Mouse (Mus musculus) adrenal gland, postnatal 4 days (tissue): ENCODE data around the gene Adk. TPM values are rescaled to one million over a fixed set of nuclear protein-coding genes. Genes with fewer than 3 reads are reported as not detected.

Experiments used
- DNase-seq, 2 experiments: peaks; one replicate each; pipeline ENCODE4 v3.0.0; 2021 to 2022; ENCODE audit warnings: low spot score in 2 of 2, mixed read lengths in 2 of 2
- total RNA-seq, 2 experiments: library from RNA; stranded (reverse); gene quantifications; 2 replicates each; pipeline ENCODE4 v1.2.3; 2021

Gene Adk
- total RNA-seq, 2 experiments from 2014 or later: 123 to 142 TPM

DNA sequence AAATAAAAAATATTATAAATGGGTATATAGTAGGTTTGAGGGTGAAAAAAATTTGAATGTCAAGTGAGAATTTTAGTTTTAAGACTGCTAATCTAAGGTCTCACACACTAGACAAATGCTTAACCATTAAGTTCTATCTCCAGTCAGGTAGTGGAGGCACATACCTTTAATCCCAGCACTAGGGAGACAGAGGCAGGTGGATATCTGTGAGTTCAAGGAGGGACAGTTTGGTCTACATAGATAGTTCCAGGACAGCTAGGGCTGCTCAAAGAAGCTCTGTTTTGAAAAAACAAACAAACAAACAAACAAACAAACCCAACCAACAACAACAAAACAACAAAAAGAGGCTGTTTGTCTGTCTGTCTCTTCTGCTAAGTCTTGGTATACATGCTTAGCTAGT, 43.9 kb downstream of the Adk start:
- no peak for DNase-seq

DNA sequence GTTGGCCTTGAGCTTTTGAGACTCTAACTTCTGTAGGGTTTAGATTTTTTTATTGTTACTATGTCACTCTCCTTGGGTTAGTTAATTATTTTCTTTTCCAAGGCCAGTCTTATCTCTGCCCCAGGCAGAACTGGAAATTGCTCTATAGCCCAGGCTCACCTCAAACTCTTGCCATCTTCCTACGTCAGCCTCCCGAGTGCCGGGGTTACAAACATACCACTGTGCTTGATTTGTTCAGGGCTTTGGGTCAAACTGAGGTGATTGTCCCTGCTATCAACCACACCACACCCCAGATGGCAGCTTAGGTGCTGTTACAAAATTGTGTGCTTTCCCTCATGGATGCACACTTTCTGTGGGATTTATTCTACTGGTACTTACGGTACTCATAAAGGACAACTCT, 44.3 kb downstream of the Adk start:
- DNase-seq: no peak

DNA sequence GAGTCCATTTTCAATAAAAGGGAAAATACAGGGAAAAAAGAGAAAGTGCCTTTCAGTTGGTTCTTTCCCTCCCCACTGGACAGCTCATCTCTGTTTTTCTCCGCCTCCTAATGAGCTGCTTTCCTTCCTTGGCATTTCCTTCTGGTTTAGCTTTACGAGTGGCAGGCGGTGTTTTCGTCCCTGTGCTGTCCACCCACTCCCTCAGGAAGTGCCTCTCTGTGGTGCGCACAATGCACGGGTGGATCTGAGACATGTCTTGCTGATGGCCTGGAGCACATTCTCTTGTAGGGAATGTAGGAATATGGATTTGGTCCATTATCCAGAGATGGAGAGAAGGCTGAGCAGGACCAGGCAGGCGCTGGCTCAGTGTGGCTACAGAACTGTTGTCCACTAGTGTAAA, 47.0 kb downstream of the Adk start:
- no peak for DNase-seq

DNA sequence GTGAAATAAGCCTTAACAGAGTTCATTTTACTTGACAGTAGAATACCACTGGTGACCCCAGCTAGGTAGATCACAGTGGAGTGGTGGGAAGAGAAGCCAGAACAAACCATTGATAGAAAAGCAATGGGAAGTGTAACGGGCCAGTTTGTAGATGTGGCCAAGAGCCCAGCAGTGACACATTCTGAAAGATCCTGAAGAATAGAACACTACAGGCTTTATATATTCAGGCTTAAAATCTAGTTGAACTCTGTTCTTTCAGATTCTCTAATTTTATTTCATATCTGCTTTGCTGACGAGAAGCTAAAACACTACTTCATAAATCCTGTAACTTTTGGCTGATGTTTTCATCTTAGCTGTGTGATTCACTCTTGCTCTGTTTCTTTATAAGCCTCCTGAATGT, 48.5 kb downstream of the Adk start:
- DNase-seq: no peak

DNA sequence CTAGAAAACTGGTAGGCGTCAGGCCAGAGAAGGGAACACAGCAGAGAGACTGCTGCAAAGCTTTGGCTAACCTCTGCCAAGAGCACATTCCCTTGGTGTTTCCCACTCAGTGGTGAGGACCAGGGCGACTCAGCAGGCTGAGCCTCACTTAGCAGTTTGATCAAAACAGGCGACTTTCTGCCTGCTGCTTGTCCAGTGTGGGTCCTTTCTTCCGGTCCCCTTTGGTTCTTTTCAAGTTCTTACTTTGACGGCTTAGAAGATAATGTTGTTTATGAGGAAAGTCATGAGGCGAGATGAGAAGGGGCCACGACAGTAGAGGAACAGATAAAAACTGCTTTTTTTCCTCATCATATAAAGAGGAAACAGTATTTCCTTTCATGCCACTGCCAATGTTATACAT, 49.2 kb downstream of the Adk start:
- DNase-seq: no peak

DNA sequence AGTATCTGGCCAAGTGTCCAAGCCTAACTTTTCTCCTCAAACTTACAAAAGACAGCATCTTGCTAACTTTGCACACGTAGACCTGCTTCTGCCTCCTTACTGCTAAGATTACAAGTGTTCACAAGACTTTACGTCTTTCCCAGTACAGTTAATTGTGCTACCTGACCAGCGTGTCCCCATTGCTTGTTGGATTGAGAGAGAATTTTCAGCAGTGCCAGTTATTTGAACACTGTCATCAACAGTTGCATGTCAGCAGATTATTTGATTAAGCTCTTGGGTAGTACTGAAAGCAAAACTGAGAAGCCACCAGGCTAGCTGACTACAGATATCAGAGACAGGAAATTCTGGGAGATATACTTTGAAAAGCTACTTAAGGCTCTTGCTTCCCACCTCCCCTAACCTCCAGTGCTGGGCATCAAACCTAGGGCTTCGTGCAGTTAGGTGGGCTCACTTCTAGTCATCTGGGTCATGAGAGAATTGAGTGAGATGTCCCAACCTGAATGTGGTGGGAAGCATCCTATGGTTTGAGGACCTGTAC, 50.4 kb downstream of the Adk start:
- DNase-seq: no peak

DNA sequence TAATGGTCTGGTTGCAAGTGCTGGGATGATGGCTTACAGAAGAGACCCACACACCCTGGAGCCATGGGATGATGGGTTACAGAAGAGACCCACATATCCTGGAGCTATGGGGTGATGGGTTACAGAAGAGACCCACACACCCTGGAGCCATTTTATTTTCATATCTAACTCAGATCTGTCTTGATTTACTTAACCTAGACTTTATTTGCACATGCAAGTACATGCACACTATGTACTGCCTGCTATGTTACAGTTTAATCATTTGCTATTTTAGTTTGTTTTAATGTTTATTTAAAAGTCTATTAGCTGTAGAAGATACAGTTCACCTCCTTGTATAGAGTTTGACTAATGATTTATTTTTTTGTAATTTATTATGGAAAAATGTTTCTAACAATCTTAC, 52.7 kb downstream of the Adk start:
- DNase-seq: no peak

DNA sequence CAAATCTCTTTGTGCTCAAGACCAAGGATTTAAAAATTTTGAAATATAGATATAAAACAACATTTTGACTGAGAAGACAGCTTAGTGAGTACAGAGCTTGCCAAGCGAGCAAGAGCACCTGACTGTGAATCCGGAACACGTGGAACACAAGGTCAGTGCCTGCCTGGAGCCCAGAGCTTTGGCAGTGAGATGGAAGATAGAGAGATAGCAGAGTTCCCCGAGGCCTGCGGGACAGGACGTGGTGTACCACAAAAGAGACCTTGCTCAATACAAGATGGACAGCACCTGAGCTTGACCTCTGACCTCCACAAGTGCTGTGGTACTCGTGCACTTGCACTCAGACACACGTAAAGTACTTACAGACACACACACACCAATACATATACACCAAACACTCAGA, 54.2 kb downstream of the Adk start:
- DNase-seq: no peak

DNA sequence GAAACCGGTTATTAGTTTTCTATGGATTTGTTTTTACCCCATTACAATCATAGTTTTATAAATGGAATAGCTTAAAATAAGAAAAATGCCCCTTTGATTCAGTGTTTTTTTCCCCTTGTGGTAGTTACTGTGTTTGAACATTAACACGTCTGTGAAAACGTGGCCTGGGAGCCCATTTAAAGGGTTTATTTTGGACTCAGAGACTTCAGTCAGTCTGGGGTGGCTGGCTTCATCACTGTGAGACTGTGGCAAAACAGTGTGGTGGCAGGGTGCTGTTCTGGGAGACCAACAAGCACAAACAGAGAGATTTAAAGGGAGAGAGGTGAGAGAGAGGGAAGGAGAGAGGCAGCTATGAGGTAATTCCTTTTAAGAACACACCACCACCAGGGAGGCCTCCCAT, 55.2 kb downstream of the Adk start:
- DNase-seq: no peak

DNA sequence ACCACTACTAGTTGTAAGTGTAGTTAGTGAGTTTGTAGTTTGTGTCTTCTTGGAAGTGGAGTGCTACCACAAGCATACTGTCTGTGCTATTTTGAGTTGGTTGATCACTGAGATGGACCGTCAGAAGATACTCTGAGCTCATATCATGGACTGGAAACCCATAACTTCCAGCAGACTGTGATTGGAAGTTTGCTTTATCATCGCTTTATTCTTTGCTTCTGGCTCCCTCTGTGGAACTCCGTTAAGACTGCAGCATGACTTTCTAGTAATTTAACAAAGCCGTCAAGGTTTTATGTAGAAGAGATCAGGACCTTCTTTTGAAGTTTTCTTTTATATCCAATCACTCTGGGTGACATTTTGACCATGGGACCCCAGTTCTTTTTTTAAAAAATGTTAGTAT, 58.1 kb downstream of the Adk start:
- no peak for DNase-seq

DNA sequence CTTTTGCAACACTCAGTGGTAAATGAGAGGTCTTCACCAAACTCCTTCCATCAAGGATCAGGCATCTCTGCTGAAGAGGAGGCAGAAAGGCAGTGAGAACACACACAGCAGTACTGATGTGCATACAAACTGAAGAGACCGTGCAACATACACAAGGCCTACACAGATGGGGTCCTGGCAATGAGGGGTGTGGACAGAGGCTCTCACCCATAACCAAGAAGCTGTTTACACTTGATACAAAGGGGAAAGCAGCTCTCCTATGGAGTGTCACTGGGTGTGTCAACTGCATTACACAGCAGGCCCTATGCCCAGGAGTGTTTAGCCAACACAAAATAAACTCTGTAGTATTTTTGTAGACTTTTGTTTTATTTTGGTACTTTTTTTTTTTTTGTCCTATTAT, 59.1 kb downstream of the Adk start:
- DNase-seq: no peak

DNA sequence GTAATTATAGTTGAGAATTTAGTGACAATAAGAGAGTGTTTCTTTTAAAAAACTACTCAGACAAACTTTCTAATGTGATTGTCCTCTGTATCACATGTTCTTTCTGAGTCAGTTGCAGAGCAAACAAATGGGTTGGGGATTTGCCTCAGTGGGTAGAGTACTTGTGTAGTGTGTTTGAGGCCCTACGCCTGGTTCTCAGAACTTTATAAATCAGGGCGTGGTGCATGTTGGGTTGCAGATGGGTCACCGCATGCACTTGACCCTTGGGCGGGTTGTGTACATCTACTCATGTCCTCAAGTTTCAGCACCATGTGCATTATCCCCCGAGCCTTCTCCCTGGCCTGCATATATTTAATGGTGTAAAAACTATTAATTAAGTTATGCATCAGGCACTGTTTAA, 59.8 kb downstream of the Adk start:
- no peak for DNase-seq

DNA sequence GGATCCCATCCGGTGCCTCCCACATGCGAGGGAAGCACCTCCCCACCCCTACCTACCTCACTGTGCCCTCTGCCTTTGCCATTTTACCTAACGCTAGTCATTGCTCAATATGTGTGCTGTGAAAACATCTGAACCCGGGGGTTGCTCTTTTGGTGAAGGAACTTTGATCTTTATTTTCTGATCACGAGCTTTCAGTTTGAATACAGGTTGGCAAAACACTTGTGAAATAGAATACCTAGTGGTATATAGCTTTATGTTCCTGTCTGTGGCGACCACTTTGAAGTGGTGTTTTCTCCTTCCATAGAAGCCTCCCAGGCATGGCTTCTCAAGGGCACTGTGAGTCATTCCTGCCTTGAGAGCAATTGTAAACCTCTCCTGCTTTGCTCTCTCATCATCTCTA, 60.4 kb downstream of the Adk start:
- DNase-seq: no peak

DNA sequence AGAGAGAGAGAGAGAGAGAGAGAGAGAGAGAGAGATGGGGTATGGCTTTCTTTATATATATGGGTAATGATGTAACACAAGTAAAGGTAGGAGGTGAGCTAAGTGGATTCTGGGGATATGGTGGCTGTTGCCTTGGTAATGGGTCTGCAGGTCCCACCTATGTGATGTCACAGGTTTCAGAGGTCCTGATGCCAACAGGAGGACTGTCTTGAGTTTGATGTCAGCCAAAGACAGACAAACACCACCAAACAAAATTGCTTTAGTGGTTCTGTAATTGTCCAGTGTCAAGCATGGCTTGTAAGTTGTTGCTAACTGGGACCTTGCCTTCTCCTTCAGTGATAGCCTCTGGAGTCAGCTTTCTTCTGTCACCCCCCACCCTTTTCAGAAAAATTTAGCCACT, 62.0 kb downstream of the Adk start:
- DNase-seq: no peak

DNA sequence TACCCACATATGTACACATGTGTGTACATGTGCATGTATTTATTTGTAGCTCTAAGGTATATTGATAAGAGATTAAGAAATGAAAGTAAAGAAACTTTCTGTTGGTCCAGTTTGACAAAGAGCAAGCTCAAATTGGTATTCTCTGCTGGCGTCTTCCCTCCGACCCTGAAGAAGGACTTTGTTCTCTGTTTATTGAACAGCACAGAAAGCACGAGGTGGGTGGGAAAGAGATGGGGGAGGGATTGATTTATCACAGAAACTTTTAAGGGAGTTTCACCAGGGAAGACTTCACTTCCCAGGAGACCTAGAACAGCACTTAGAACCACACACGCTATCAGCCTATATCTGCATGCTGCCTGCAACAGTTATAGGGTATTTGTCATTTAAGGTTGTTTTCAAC, 62.9 kb downstream of the Adk start:
- no peak for DNase-seq

DNA sequence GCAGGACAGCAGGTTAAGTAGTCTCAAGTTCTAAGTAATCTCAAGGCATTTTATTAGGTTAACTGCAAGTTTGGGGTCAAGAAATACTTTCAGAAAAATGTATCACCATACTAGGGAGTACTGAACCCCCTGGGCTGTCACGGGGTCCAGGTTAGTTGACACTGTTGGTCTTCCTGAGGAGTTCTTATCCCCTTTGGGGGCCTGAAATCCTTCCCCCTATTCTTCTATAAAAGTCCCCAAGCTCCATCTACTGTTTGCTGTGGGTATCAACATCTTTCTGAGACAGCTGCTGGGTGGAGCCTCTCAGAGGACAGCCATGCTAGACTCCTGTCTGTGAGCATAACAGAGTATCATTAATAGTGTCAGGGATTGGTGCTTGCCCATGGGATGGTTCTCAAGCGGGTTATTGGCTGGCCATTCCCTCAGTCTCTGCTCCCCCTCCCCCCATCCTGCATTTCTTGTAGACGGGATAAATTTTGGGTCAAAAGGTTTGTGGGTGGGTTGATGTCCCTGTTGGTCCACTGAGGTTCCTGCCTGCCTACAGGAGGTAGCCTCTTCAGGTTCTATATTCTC, 63.6 kb downstream of the Adk start:
- DNase-seq: no peak

DNA sequence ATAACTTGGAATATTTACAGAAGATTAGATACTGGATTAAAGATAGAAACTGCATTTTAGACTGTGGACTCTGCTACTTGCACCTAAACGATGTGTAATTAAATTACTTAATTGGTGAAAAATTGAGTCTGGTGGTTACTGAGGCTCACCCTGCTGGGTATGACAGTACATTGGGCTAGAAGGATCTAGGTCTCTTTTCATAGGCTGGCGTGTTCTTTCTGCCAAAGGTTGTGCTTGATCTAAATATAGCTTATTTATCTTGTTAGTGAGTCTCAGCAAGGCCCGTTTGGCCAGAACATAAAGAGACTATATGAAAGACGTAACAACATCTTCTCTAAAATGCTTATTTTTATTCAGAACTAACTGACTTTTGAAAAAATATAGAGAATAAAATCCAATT, 65.7 kb downstream of the Adk start:
- no peak for DNase-seq

DNA sequence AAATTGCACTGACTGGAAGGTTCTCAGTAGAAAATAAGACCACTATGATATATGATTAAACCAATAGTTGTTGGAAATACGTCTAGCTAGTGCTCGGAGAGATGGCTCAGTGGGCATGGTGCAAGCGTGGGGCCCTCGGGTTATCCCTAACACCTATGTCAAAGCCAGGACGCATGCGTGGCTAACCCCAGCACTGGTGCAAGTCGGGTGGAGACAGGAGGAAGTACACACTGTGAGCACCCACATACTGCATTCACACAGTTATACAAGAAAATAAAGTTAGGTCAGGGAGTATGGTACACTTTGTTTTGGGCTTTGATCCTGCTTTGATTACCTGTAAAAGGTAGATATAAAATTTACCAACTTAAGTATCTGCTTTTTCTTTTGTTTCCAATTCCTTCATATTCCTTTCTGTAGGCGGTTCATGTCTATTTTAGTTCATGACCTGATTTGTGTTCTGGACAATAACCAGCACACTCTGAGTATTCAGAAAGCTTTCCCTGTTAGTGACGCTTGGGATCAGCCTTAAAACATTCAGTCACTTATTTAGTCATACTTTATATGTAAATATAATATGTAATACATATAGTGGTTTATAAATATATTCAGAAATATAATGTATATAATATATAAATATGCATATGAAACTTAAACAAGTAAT, 67.4 kb downstream of the Adk start:
- DNase-seq: no peak

DNA sequence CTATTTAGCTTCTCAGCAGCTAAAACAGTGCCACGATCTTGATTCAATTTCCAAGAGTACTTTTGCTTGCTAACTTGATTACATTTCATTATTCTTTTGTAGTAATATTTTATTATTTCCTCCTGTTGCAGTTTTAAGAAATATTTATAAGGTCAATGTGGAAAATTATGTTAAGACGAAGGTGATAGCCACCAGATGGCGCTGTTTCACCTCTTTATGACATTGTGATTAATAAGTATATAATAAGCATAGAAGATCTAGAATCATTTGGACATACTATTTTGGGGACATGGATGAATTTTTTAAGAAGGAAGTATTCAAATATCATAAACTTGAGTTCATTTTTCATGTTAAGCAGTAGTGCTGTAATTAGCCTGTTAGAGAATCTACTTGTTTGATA, 68.1 kb downstream of the Adk start:
- DNase-seq: no peak

DNA sequence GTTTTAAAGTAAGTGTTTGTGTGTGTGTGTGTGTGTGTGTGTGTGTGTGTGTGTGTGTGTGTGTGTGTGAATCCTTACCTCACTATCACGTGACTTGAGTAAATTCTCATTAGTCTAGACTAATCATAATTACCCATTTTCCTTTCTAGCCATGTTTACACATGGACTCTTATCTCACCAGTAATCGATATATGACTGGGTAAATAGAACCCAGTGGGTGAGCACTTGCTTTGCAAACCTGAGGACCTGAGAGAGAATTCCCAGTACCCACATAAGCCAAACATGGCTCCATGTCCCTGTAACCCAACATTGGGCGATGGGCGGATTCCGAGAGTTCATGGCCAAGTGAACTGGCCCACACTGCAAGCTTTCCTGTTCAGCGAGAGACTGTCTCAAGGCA, 74.8 kb downstream of the Adk start:
- DNase-seq: no peak

DNA sequence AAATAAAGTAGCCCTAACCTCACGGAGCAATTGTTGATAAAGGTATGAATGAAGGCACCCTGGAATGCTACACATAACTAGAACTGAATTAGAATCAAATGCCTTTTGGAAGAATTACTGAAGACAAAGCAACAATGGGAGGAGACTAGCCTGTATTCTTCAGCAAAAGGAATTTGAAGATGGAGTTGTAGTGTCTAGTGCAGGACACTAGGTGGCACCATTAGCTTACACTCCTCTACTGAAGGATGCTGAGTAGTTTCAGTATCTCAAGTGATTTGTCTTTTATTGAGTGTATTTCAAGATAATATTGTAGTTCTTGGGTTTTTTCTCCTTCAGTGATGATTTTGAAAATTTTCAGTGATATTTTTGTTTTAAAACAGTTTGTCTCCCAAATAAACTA, 84.5 kb downstream of the Adk start:
- no peak for DNase-seq

DNA sequence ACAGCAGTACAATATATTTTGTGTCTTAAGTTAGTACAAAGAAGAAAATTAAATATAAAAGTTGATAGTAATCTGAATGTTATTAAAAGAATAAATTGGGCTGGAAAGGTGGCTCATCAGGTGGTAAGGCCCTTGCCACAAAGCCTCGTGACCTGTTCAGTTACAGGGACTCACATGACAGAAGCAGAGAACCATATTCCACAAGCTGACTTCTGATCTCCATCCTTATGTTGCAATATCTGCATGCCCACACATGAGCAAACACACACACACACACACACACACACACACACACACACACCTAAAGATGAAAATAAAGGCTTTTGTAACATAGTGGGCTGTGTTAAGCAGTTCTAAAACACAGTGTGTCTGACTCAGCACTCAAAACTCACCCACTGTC, 90.2 kb downstream of the Adk start:
- no peak for DNase-seq

DNA sequence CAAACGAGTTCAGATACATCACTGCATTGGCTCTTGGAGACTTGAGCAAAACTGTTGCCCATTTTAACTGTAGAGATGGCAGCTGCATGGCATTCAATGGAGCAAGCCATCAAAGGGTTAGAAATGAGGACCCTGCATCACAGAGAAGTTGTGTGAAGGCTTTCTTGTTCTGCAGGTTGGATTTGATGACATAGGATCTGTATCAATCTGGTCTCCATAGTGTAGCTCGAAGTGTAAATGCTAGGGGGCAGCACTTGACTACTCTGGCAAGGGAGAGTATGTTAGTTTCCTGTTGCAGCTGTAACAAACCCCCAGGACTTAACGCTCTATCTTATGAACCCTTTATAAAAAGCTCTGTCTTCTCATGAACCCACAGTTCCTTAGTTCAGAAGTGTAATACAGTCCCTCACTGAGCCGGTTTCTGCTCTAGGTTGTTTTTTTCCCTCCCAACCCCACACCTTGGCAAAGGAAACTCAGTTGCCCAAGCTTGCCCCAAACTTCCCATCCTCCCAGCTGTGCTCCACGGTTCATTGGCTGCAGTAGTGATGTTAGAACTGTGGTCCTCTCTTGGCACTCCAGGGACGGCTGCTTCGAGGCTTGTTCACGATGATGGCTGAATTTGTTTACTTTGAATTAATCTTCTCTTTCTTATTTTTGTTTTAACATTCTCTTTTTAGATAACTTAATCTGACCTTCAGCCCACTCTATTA, 91.2 kb downstream of the Adk start:
- peak in 1 of 2 experiments; percentile 23 for DNase-seq
